Mouse (Mus musculus): ENCODE results near the gene Cgrrf1.
"Not testable (repeated sequence)": the region's sequence is repeated elsewhere in the genome, so short reads cannot be mapped to it uniquely, and the experiment has no call there.

Cgrrf1 gene

DNA sequence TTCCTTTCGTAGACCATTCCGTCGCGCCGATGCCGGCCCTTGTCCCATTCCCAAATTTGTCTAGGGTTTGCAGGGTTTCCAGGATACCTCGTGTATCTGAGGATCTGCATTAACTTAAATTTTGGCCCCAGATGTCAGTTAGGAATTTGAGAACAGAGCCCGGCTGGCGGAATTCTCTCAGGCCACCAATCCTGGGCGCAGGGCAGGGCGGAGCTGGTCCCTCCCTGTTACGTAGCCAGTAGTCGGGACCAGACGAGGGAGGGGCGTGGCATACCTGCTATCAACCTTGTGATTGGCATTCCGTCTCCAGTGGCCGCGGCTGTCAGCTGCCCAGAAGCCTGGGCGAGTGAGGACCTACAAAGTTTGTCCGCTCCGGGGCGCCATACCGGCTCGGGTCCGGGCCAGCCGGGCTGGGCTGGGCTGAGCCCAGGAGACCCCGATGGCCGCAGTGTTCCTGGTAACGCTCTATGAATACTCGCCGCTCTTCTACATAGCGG, at the start of gene Cgrrf1:
Gene Cgrrf1 (plus strand): TSS at position 289 of the 497 bp plus-strand sequence.
- peak; percentile 87 to 96 for DNase-seq (ENCODE audit: low spot score in 2 of 2)

DNA sequence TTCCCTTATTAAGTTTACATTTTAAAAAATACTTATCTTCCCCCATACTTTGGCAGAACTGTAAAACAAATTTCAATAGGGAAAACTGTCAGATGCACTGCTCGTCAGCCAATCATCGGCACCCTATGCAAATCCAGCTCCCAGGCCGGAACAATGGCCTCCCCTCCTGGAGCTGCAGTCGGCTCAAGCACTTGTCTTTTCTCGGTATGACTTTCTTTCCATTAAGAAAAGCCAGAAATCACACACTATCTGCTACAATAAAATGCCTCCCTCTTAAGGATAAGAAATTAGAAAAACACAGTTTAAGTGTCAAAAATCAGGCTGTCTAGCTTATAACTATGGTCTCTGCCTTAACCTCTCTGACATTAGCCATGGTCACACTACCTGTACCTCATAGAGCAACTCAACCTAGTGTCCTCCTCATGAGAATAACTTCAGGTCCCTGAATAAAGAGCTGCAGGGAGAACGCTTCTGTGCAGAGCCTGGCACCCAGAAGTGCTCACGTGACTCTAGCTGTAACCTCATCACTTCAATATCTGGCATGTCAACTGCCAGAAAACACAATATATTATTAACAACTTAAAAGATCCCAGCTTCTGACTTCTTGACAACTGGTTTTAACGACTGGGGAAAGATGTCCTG, 49.6 kb upstream of the Cgrrf1 start:
- no peak for DNase-seq (ENCODE audit: low spot score in 2 of 2)

DNA sequence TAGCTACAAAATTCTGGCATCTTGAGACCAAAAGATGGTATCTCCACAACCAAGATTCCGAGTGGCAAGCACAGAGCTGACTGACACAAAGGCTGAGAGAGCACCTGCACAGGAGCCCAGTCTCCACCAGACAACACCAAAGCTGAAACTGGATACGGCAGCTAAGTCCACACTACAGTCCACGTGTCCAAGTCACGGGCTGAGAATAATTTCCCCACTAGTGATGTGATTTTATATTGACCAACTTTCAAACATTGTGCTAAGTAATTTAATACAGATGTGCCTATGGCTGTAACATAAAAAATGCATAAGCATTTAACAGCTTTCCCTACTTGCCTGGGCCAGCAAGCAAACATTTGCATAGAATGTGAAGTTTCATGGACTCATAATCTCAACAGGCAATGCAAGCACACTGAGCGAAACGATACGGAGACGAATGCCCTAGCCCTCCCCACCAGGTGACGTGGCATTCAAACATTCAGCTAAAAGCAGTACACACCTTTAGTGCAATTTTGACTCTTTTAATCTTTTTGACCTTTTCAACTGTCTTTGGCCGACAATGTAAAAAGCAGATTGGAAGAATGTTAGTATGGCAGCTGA, 48.5 kb upstream of the Cgrrf1 start:
- DNase-seq (ENCODE audit: low spot score in 2 of 2): no peak

DNA sequence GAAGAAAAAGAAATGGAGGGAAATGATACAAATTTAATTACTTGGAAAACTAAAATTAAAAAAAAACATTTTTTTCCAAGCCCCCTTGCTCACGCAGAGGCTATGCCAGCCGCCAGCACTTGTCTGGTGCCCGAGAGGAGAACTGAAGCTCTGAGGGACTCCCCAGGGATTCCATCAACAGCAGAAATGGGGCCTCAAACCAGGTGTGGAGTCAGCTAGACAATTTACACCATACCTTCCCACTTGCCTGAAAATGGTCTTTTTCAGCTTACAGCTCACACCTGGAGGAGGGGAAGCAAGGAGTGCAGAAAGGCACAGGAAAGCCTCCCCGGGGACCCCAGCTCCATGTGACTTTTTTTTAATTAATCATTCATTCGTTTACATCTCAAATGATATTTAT, 46.7 kb upstream of the Cgrrf1 start:
- DNase-seq (ENCODE audit: low spot score in 2 of 2): no peak

DNA sequence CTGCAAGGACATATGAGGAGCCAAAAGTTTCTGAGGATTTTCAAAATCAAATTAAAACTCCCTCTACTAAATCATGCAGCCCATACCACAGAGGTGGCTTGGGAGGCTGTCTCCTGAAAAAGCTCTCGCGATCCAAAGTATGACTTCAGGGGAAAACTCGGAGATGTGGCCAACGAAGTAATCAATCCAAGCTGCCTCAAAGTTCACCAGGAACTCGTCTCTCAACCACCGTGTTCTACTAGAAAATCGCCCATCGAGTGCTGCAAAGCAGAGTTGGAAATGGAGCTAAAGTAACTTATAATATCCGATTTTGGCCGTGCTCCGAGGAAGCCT, 44.5 kb upstream of the Cgrrf1 start:
- peak in 1 of 2 experiments; percentile 32 for DNase-seq (ENCODE audit: low spot score in 2 of 2)

DNA sequence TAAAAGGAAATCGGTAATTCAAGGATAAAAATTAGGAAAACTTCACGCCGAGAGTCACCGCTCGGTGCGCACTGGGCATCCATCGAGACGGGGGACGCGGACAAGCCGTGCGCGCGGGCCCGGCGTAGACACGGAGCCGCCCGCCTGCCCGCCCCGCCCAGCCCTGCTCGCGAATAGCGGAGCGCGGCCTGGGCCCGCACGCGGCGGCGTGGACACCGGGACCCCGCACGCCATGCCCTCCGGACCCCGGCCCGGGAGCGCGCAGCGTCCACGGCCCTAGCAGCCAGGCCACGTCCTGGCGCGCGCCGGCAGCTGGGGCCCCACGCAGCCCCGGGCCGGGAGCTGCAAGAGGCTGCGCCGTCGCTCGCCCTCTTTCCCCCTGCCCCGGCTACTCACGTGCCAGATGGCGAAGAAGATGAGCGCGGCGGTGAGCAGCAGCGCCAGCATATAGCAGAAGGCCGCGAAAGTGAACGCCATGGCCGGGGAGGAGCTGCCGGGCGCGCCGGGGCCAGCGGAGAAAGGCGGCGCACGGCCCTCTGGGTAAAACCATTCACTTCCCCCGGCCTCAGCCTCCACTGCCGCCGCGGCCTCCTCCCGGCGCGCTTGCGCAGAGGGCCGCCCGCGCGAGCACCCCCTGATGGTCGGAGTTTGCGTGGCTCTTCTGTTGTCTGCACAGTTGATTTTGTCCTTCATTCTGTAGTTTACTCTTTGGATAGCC, 44.0 kb upstream of the Cgrrf1 start, which contains the start of gene Cnih1:
Gene Cnih1 (minus strand): TSS at position 625 of the 718 bp plus-strand sequence.
- DNase-seq (ENCODE audit: low spot score in 2 of 2): peak; percentile 73 to 91

DNA sequence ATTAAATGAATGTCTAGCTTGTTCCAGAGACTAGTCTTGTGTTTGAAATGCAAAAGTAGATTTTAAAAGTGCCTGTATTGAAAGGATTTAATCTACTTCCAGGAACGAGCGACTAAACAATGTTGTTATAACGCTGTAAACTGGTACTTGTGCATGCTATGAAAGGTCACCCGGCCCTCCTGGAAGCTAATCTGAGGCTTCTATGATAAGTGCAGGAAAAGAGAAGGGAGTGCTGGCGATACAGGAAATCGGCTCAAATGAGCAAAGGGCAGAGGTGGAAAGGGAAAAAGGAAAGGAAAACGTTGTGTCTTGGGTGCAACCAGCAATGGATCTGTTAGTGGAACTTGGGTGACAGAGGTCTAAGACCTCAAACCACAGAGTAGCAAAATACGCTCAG, 43.4 kb upstream of the Cgrrf1 start:
- no peak for DNase-seq (ENCODE audit: low spot score in 2 of 2)

DNA sequence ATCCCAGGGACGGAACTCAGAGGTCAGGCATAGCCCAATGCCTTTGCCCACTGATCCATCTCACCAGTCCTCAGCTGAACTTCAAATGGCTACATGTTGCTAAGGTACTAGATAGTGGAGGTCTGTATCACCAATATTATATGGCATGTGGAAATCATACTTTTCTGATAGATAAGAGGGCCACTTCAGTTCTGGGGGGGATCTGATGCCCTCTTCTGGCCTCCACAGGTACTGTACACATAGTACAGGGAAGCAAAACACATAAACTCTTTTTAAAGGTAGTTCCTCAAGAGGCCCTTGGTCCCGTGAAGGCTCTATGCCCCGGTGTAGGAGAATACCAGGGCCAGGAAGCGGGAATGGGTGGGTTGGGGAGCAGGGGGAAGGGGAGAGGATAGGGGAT, 41.6 kb upstream of the Cgrrf1 start:
- DNase-seq (ENCODE audit: low spot score in 2 of 2): no peak

DNA sequence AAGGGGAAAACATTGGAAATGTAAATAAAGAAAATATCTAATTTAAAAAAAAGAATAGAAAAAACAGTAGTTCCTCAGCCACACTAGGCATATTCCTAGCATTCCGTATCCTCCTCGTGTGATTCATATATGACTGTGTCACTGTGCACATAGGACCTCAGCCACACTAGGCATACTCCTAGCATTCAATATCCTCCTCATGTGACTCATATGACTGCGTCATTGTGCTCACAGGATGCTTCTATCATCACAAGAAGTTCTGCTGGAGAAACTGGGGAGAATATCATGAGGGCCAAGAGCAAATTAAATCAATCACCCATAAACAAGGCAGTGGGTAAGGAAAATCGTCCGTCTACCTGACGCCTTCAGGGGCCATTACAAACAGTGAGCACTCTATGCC, 41.2 kb upstream of the Cgrrf1 start:
- no peak for DNase-seq (ENCODE audit: low spot score in 2 of 2)

DNA sequence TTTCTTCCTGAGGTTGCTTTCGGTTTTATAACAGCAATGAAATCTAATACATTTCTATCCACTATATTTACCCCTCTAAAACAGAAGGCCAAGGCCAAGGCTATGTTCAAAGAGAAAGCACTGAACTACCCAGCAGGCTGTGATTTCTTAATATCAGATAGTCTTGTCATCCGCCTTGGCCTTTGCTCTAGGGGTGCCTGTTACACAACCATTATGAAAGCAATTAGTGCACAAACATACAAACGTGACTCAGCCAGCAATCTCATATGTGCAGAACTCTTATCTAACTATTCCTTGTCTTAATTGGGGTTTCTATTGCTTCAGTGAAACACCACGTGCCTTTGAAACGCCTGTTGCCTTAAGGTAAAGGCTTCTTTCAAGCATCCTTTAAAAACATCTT, 37.8 kb upstream of the Cgrrf1 start:
- no peak for DNase-seq (ENCODE audit: low spot score in 2 of 2)

DNA sequence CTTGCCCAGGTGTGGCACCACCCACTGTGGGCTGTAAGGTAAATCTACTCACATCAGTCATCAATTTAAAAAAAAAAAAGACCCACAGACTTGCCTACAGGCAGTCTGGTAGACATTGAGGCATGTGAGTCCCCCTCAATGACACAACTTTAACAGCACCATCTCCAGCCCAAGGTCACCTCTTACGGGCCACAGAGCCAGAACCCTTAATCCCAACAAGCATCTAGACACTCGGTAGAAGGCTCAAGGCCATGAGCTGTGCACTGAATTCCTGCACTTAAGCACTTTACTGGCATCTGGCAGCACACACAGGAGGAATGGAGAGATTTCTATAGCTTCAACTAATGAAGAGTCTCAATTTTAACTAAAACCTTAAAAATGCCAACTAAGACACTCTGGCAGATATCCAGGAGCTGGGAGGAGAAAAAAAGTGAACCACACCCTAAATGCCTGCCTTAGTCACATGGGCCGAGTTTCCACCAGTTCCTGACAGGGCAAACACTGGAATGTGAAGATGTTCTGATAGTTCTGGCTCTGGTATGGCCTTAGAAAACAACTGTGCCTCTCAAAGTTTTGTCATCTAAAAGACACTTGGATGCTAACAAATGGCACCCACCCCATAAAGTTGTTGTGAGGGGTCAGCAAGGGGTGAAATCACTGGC, 31.1 kb upstream of the Cgrrf1 start:
- DNase-seq (ENCODE audit: low spot score in 2 of 2): no peak

DNA sequence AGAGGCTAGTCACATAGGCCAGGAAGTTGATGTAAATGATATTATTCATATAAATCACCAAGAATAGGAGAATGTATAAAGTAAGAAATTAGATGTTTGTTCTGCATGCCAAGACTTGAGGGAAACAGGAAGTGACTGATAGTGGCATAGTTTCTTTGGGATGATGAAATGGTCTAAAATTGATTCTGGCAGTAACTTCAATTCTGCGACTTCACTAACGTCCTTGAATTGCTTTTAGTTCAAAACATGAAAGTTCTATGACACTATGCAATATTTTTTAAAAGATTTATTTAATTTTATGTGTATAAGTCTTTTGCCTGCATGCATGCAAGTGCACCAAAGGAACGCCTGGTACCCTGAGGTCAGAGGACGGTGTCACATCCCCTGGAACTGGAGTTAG, 28.7 kb upstream of the Cgrrf1 start:
- DNase-seq (ENCODE audit: low spot score in 2 of 2): no peak

DNA sequence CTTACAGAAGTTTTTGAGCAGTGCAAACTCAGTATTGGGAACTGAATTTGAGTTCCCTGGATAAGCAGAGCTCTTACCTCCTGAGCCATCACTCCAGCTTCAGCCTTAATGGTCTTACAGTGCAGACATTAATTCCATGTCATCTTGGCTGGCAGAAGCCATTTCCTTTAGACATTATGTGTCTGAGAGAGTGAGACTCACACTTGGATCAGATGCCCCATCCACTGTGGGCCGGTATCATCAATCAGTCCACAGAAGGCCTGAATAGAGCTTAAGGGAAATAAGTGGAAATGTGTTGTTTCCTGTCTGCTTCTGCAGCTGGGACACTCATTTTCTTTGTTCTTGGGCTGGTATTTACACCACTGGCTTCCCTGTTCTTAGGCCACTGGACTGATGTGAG, 28.1 kb upstream of the Cgrrf1 start:
- DNase-seq (ENCODE audit: low spot score in 2 of 2): no peak

DNA sequence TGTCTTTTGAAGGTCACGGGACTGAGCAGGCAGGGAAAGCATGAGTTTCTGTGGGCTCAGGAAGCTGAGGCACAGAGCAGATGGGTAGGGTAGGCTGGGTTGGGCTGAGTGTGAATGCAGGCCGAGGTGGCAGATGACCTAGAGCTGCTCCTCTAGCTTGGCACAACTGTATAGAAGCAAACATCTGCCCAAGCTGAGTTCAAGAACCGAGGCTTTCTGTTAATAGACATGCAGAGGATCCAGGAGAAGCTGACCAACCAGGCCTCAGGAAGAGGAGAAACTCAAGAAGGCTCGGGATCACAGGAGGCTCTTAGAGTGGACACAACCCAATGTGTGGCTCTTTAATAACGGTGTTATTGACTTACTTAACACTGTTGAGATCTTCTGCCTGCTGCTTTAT, 25.7 kb upstream of the Cgrrf1 start:
- no peak for DNase-seq (ENCODE audit: low spot score in 2 of 2)

DNA sequence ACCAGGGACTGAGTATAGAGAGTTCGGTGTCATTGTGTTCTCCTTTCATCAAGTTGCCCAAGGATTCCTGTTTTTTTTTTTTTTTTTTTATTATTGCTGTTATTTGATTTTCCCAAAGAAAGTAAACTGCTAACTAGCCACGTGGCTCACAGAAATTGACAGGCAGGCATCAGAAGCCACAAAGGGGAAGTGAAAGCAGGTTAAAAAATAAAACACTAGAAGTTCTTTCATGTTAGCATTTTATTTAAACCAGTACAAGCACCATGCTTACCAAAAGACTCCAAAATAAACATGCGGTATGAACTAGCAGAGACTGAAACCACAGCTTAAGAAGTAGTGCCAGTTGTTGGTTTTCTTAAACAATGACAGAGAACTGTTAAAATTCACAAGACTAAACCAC, 24.0 kb upstream of the Cgrrf1 start:
- no peak for DNase-seq (ENCODE audit: low spot score in 2 of 2)

DNA sequence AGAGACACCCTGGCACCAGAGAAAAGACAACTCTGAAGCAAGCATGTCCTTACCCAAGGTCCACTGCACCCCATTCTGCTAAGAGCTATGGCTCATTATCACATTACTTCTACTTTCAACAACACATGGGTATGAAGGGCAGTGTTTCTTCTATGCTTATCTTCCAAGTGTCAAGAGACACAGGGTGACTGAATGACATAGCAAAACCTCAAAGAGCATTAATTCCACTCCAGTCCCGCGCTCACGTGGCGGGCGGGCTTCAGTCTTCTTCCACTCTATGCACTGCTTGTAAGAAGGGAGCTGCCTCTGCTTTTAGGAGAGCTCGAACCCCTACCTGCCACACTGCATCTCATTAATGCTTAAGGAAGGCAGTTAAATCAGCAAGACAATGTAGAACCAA, 16.3 kb upstream of the Cgrrf1 start:
- no peak for DNase-seq (ENCODE audit: low spot score in 2 of 2)

DNA sequence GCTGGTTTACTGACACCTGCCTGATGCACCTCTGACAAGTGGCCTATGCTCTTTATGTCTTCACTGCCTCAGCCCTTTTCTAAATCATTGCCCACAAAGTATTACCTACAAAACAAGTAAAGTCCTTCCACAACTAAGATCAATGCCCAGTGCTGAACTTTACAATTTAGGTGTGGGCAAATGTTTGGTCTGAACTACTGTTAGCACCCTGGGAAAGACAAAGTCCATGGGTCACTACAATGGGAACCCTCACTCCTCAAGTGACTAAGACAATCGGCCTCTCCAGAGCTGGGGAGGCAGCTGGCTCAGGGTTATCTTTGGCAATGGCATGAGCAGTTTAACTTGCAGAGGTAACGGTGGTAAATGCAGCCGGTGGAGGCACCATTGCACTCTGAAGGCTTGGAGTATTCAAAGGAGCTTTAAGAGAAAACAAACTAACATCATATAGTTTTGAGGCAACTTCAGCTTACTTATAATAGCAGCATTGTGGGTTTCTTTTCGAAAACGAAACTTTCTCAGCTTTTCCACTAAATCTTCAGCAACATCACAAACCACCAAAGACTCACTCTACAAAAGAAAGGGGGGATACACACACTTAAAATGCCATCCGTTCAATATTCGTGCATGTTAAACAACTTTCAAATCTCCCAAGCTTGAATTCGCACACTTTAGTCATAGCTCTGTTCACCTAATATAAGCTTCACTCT, 14.9 kb upstream of the Cgrrf1 start:
- no peak for DNase-seq (ENCODE audit: low spot score in 2 of 2)

DNA sequence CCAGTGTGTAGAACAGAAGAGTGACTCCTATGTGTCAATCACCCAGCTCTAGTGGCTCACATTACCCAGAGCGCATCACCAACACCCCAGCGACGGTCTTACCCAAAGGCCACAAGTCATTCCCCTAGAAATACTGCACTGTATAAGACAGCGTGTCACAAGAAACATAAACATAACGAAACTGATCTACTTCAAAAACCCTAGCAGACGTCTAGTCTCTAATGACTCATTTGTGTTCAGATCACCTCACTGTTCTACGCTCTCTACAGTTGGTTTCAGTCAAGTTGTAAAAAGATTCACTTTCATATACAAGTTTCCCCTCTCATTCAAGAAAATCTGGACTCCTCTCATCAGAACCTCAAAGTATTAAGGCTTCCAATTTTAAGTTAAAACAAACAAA, 13.2 kb upstream of the Cgrrf1 start:
- no peak for DNase-seq (ENCODE audit: low spot score in 2 of 2)

DNA sequence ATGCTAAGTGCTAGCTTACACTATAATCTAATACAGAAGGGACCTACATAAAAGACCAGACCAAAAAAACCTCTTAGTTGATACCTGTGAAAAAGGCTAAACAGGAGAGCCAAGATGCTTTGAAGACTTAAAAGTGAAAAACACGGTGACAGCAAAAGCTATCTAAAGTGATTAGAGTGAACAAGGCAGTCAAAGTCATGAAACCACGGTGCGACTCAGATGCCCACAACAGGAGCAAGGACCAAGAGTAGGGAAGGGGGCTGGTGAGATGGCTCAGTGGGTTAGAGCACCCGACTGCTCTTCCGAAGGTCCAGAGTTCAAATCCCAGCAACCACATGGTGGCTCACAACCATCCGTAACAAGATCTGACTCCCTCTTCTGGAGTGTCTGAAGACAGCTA, 12.0 kb upstream of the Cgrrf1 start:
- DNase-seq (ENCODE audit: low spot score in 2 of 2): not testable (repeated sequence)

DNA sequence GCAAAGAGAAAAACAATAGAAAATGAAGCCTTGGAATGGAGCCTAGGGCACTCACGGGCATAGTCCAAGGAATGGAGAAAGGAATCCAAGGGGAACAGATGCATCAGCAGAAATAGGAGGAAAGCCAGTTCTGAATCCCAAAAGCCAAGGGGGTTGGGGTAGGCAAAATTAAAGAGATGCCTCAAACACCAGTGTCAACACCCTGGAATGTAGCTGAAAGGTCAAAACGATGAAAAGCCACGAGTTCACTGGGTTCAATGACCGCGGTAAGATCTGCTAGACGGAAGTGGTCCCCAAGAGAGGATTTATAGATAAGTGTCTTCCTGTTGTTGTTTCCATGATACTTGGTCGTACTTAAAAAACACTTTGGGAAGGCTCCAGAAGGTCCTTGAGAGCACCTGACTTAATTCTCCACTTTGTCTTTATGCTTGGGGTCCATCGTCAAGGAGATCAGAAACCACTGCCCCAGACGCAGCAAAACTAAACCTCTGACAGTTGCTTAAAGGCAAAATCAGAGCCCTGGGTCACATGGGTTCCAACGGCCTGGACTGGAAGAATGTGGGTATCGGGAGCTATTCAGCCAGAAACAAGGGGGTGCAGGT, 10.6 kb upstream of the Cgrrf1 start:
- DNase-seq (ENCODE audit: low spot score in 2 of 2): no peak

DNA sequence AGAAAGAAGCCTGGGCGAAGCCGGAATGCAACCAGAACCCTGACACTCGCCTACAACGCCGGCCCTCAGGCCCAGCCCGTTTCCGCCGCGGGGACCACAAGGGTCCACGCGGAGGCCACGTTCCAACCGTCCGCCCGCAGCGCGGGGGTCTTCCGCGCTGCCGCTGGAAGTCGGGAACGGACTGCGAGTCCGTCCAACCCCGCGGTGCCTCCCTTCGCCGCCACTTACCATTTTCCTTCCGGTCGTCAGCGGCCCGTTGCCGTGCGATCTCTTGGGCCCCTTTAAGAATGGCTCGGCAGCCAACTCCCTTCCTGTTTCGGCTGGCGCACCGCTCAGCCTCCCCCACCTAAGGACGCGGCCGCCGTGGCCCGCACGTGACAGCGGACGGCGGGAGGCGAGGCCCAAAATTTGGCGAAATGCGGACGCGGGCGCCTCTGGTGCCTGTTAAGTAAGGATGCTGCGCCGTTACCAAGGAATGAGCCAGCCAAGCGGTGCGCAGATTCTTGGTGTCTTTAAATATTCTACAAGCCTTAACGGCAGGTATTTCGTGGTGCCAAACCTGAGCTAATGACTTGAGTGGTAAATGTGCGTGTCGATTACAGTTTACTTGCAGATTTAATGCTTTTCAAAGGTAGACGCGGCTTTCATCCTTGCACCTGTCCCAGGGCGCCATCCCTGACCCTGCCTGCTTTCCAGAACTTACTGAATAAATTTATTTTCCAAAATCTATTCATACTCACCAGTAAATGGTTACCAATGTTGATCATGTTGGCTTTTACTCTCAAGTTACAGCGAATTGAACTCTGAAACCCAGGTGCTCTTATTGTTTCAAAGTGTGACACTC, 9.8 kb upstream of the Cgrrf1 start, which contains the start of gene Gmfb:
Gene Gmfb (minus strand): TSS at position 370 of the 844 bp plus-strand sequence.
- DNase-seq (ENCODE audit: low spot score in 2 of 2): peak; percentile 90 to 97

Measured in left cerebral cortex, adult 9 months (tissue).